Mouse (Mus musculus) lung, postnatal 4 days (tissue): ENCODE data around the gene Cbfa2t2.
A peak's percentile ranks its signal among the peaks of the same experiment; 100 is the strongest.

ENCODE experiments used
- DNase-seq, 2 experiments: peaks; one replicate each; pipeline ENCODE4 v3.0.0; 2021

The Cbfa2t2 gene

GRCm38 (mm10) chr2:154543567-154544347 lies 107.5 kb downstream of the Cbfa2t2 start:
- no peak for DNase-seq

- no peak for DNase-seq
Measured at GRCm38 (mm10) chr2:154546711-154547110, 110.4 kb downstream of the Cbfa2t2 start, which contains the start of gene 1700003F12Rik. Gene 1700003F12Rik (plus strand): TSS chr2:154547085.

GRCm38 (mm10) chr2:154548688-154549087 lies 112.4 kb downstream of the Cbfa2t2 start:
- peak; percentile 41 to 57 for DNase-seq

GRCm38 (mm10) chr2:154549127-154549885 lies 113.0 kb downstream of the Cbfa2t2 start:
- peak; percentile 77 to 85 for DNase-seq

- no peak for DNase-seq
Measured at GRCm38 (mm10) chr2:154549886-154550189, 113.6 kb downstream of the Cbfa2t2 start.

GRCm38 (mm10) chr2:154550937-154551336 lies 114.7 kb downstream of the Cbfa2t2 start:
- DNase-seq: no peak

DNA sequence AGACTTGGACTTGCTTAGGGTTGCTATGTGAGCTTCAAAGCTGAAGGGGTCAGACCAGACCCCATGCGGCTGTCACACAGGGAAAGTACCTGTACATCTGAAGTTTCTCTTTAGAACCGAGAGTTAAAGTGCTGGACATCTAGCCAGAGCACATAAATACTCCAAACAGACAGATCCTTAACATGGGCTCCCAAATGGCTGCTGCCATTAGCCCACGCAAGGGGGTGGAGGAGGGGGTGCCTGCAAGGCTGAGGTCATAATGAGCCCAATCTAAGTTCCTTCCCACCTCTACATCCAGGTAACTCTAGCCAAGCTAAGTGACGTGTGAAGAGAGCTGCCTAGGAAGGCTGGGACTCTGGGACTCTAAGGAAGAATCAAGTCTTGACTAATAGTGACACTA lies 115.2 kb downstream of the Cbfa2t2 start, which contains the start of gene Actl10:
Gene Actl10 (plus strand): TSS at position 301 of the 400 bp plus-strand sequence.
- DNase-seq: no peak

- peak in 1 of 2 experiments; percentile 22 for DNase-seq
Measured at GRCm38 (mm10) chr2:154551927-154552326, 115.6 kb downstream of the Cbfa2t2 start.

DNA sequence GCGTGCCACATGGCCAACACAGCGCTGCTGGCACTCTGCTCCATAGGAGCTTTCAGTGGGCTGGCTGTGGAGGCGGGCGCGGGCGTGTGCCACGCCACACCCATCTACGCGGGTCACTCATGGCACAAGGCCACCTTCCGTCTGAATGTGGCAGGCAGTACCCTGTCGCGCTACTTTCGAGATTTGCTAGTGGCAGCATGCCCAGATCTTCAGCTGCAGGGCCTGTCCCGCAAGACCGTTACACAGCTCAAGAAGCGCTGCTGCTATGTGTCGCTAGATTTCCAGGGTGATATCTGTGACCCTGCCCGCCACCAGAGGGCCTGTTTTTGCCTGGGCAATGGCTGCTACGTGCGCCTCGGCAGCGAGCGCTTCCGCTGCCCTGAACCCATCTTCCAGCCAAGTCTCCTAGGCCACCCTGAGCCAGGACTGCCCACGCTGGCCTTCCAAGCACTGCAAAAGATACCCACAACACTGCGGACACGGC lies 116.2 kb downstream of the Cbfa2t2 start:
- peak; percentile 83 to 89 for DNase-seq

- DNase-seq: no peak
Measured at GRCm38 (mm10) chr2:154555235-154555634, 119.0 kb downstream of the Cbfa2t2 start.

GRCm38 (mm10) chr2:154557184-154557832 lies 121.0 kb downstream of the Cbfa2t2 start:
- no peak for DNase-seq

- DNase-seq: peak; percentile 29 to 46
Measured at GRCm38 (mm10) chr2:154558264-154559039, 122.2 kb downstream of the Cbfa2t2 start, which contains the start of gene Necab3. Gene Necab3 (minus strand): TSS chr2:154558890.

- DNase-seq: no peak
Measured at GRCm38 (mm10) chr2:154563612-154564170, 127.4 kb downstream of the Cbfa2t2 start.

DNA sequence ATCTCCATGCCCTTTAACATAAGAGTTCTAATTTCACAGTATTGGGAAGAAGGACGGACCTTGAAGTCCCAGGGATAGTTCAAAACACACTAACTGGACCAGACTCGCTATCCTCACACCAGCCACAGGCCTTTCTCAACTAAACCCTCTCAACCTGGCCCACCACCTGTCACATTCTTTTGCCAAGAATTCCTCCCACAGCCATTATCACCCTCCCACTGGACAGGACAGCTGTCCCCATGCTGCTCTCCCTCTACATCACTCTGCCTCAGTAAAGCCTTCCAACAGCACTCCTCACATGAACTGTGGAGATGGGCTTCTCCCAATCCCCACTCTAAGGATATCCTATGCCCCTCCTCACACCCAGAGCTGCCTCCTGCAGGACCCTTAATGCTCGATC lies 129.3 kb downstream of the Cbfa2t2 start:
- DNase-seq: no peak

DNA sequence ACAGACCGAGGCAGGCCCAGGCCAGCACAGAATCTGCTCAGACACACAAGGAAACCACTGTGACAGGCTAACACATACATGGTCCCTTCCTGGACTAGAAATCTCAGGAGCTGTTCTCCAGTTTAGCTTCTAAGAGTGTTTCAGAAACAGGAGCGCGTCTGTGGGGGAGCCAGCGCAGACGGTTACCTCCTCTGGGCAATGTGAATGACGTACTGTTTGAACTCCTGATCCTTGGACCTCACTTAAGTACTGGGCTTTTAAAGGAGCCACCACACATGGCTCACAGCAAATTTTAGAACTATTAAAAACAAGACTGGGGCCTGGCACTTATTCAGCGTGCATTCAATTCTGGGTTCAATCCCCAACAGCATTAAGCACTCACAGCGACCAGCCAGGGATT lies 130.4 kb downstream of the Cbfa2t2 start:
- DNase-seq: no peak

DNA sequence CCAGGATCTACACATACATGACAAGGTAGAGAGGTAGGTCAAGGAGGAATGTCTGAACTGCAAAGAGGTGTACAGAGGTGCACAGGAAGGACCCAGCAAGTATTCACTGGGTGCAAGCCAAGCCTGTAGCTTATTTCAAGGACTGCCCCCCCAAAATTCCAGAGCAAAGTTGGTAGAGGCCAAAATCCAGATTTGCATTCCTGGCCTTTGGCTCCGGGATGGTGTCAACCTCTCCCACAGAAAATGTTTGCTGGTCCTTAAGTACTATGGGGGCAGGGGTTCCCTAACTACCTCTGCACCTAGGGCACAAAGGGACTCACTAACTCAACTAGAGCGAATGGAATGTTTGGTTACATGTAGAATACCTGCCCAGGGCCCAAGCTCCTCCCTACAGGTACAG lies 131.5 kb downstream of the Cbfa2t2 start:
- peak; percentile 45 to 67 for DNase-seq

- DNase-seq: peak; percentile 51 to 61
Measured at GRCm38 (mm10) chr2:154568329-154569070, 132.2 kb downstream of the Cbfa2t2 start.

DNA sequence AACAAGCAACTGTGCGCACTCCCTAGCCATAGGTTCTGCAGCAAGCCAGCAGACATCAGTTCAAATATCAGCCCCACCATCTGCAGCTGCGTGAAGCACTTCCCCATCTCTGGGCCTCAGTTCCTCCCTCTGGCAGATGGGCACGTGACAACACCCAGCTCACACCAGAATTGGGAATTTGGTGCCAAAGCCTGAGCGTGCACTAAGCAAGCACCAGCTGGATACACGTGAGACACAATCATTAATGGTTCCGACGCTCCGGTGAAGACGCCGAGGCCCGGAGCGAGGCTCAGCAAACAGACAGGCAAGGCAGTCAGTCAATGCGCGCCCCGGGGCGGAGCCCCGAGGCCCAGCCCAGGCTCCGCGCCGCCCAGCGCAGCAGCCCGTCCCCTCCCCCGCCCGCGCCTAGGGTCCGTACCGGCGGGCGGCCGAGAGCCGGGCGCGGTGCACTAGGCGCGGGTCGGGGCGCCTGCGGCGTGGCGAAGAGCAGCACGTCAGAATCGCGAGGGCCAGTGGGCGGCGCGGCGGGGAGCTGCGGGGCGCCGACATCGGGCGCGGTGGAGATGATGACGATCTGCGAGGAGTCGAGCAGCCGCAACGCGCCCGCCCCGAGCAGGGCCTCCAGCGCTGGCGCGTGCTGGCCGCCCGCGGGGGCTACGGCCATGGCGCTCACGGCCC lies 132.9 kb downstream of the Cbfa2t2 start:
- peak; percentile 74 to 77 for DNase-seq

GRCm38 (mm10) chr2:154569836-154570286 lies 133.6 kb downstream of the Cbfa2t2 start, which contains the start of gene E2f1:
Gene E2f1 (minus strand): TSS chr2:154569892.
- peak; percentile 96 to 97 for DNase-seq

DNA sequence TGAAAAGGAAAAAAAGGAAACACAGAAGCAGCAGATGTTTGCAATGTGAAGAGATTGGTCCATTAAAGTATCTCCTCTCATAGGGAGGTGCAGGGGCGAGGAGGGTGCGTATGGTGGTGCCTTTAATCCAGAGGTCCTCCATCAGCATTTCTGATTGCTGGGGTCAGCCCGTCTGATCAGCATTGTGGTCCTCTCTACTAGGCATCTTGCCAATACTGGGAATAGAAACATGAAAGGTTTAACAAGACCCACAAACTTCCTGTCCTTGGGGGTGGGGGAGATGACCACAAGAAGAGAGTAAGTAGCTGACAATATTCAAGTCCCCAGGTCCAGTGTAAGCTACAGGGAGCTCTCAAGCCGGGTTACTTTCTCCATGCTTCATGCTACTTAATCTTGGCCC lies 134.4 kb downstream of the Cbfa2t2 start:
- no peak for DNase-seq

DNA sequence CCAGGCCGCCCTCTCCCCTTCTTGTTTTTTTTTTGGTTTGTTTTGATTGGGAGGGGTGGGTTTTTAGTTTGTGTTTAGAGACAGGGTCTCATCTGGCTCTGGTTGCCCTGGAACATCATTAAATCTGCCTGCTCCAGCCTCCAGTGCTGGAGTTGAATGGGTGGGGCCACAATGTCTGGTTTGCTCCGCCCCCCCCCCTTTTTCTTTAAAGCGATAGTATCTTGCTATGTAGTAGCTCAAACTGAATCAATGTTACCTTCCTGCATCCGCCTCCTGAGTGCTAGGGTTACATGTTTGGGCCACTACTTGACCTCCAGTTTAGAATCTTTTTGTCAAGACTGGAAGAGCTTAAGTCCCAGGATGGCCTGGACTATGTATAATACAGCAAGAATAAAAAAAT lies 135.0 kb downstream of the Cbfa2t2 start:
- DNase-seq: no peak
